Mouse (Mus musculus) liver, embryonic 14.5 days (tissue): ENCODE measurements around the gene Gm10447. TPM values are rescaled to one million over a fixed set of nuclear protein-coding genes. Genes with fewer than 3 reads are reported as not detected.

Experiments
- ATAC-seq: fragments of 200-750 bp; cut with Nextera tagmentation; 2 replicates; pipeline ENCODE4 v1.8.0; 2017; ENCODE audit warnings: moderate number of reproducible peaks, mild to moderate bottlenecking, moderate library complexity; ENCODE audit not compliant: insufficient read depth
- DNase-seq, 3 experiments: peaks; one replicate each; pipeline ENCODE4 v3.0.0-alpha.2; 2012 to 2013; ENCODE audit warnings: low read depth in 3 of 3, low spot score in 3 of 3
- H3K27ac ChIP-seq: fragments of 300-500 bp; sonication (generic); 2 replicates; pipeline ENCODE4 v1.5.1; 2014; ENCODE audit warnings: moderate library complexity, mild to moderate bottlenecking, control low read depth, inconsistent platforms
- H3K27me3 ChIP-seq: fragments of 300-500 bp; sonication (generic); 2 replicates; pipeline ENCODE4 v1.6.1; 2014; ENCODE audit warnings: mild to moderate bottlenecking, low read length, moderate library complexity; ENCODE audit not compliant: control insufficient read depth, insufficient read depth
- H3K36me3 ChIP-seq: fragments of 300-500 bp; sonication (generic); replicated peaks from 2 replicates; pipeline ENCODE4 v1.6.1; 2014; ENCODE audit warnings: low read depth; ENCODE audit not compliant: control insufficient read depth, insufficient read depth
- H3K4me1 ChIP-seq, 2 experiments: fragments of 200-500 bp in 1 of 2; fragments of 300-500 bp in 1 of 2; sonication (generic) in 1 of 2; replicated peaks; 2 replicates each; pipeline ENCODE4 v1.6.1; 2012 to 2014; ENCODE audit warnings: antibody characterized with exemption in 1 of 2, inconsistent platforms in 1 of 2, low read length in 1 of 2; ENCODE audit not compliant: control insufficient read depth in 2 of 2, insufficient read depth in 2 of 2
- H3K4me2 ChIP-seq: fragments of 300-500 bp; sonication (generic); 2 replicates; pipeline ENCODE4 v1.6.1; 2014; ENCODE audit warnings: low read depth, mild to moderate bottlenecking, control low read depth, moderate library complexity
- H3K4me3 ChIP-seq, 2 experiments: fragments of 200-500 bp in 1 of 2; fragments of 300-500 bp in 1 of 2; sonication (generic) in 1 of 2; 2 replicates each; pipeline ENCODE4 v1.5.1; 2012 to 2014; ENCODE audit warnings: low read depth in 2 of 2, low read length in 2 of 2, mild to moderate bottlenecking in 2 of 2, control low read depth in 1 of 2, inconsistent platforms in 1 of 2, moderate library complexity in 1 of 2; ENCODE audit not compliant: insufficient read depth in 1 of 2
- H3K9ac ChIP-seq: fragments of 300-500 bp; sonication (generic); replicated peaks from 2 replicates; pipeline ENCODE4 v1.6.1; 2014; ENCODE audit warnings: mild to moderate bottlenecking, control low read depth, moderate library complexity
- H3K9me3 ChIP-seq: fragments of 300-500 bp; sonication (generic); 2 replicates; pipeline ENCODE4 v1.6.1; 2016; ENCODE audit warnings: low read length, mixed read lengths; ENCODE audit not compliant: control insufficient read depth
- CTCF ChIP-seq: IDR thresholded peaks from 2 replicates; pipeline ENCODE4 v1.5.1; 2016; ENCODE audit warnings: antibody characterized with exemption, low read depth, control low read depth
- EP300 ChIP-seq: IDR thresholded peaks from 2 replicates; pipeline ENCODE4 v1.6.1; 2016; ENCODE audit warnings: antibody characterized with exemption, low read depth
- WGBS: fragments of 180-500 bp; shearing (Covaris S2); extraction: QIAGEN DNeasy Blood & Tissue Kit; methylation state at CpG from one replicate; pipeline ENCODE4 v1.1.7; 2014; ENCODE audit not compliant: insufficient replicate concordance; 5-methylcytosine and 5-hydroxymethylcytosine counted together
- polyA plus RNA-seq, 2 experiments: library from polyadenylated mRNA; depleted of rRNA in 1 of 2; stranded (reverse) in 1 of 2; unstranded in 1 of 2; fragments of >200 nt; fragmentation: Nextera tagmentation in 1 of 2; extraction: Ambion mirVana in 1 of 2; gene quantifications; 2 replicates each; pipeline versions ENCODE4 v1.2.1 to v1.2.3; 2012 to 2014

Gene Gm10447
- polyA plus RNA-seq, 2 experiments, result 0.19 TPM; not detected in 1

- peaks cover 9% of the 10 kb centered on the region for H3K27me3 ChIP-seq
- DNase-seq (no peak), ATAC-seq (no peak)
- H3K4me2 ChIP-seq, result no peak overlapping the region
- TF ChIP-seq CTCF (no peak), EP300 (no peak)
- H3K4me1 ChIP-seq, result peaks cover 2 to 6% of the 10 kb centered on the region in 2 experiments; a peak in 3 of 4 replicates
- WGBS, result 18% methylated on average over 8 of the region's 8 CpGs
- no peak overlapping the region for H3K27ac ChIP-seq
- H3K9ac ChIP-seq, result no peak overlapping the region
- no peak overlapping the region for H3K4me3 ChIP-seq
- no peaks in the 10 kb centered on the region for H3K36me3 ChIP-seq
- no peaks in the 10 kb centered on the region; the same call in 1 of the 2 replicates for H3K9me3 ChIP-seq
Observed at GRCm38 (mm10) chr11:53491954-53492401, 35.1 kb upstream of the Gm10447 start.

- Histone ChIP-seq H3K9me3 (no peaks in the 10 kb centered on the region; the same call in 1 of the 2 replicates), H3K36me3 (no peaks in the 10 kb centered on the region), H3K27me3 (peaks cover 14% of the 10 kb centered on the region), H3K27ac (no peak overlapping the region), H3K4me1 (peaks cover 7 to 8% of the 10 kb centered on the region in 2 experiments), H3K4me3 (no peak overlapping the region), H3K9ac (no peak overlapping the region), H3K4me2 (no peak overlapping the region)
- ATAC-seq (no peak), DNase-seq (no peak)
- 75% methylated on average over 9 of the region's 9 CpGs for WGBS
- TF ChIP-seq EP300 (no peak), CTCF (no peak)
Observed at GRCm38 (mm10) chr11:53489421-53489820, 32.5 kb upstream of the Gm10447 start.

- DNase-seq (no peak), ATAC-seq (no peak)
- peaks cover 14% of the 10 kb centered on the region for H3K27me3 ChIP-seq
- H3K9ac ChIP-seq, result no peak overlapping the region
- H3K9me3 ChIP-seq, result no peaks in the 10 kb centered on the region; the same call in 1 of the 2 replicates
- no peaks in the 10 kb centered on the region for H3K36me3 ChIP-seq
- no peak overlapping the region for H3K4me2 ChIP-seq
- WGBS, result 82% methylated on average over 5 of the region's 5 CpGs
- no peak overlapping the region for H3K27ac ChIP-seq
- TF ChIP-seq CTCF (peak; percentile 49), EP300 (no peak)
- H3K4me1 ChIP-seq, result peaks cover 11 to 12% of the 10 kb centered on the region in 2 experiments
- no peak overlapping the region for H3K4me3 ChIP-seq
Observed at GRCm38 (mm10) chr11:53489007-53489406, 32.1 kb upstream of the Gm10447 start.

- ATAC-seq, result no peak
- no peak for DNase-seq
- TF ChIP-seq CTCF, result no peak
- no peak for TF ChIP-seq EP300
- Histone ChIP-seq H3K4me2 (peak overlapping the region; percentile 30), H3K27ac (no peak overlapping the region), H3K36me3 (no peaks in the 10 kb centered on the region), H3K9ac (no peak overlapping the region), H3K4me3 (no peak overlapping the region), H3K9me3 (no peaks in the 10 kb centered on the region; the same call in 1 of the 2 replicates), H3K4me1 (peaks cover 27 to 28% of the 10 kb centered on the region in 2 experiments), H3K27me3 (peaks cover 14% of the 10 kb centered on the region)
- WGBS, result 9% methylated on average over 27 of the region's 27 CpGs
Observed at GRCm38 (mm10) chr11:53486822-53487594, 30.1 kb upstream of the Gm10447 start.

- Histone ChIP-seq H3K9me3 (no peaks in the 10 kb centered on the region; the same call in 1 of the 2 replicates), H3K36me3 (no peaks in the 10 kb centered on the region), H3K9ac (no peak overlapping the region), H3K4me3 (no peak overlapping the region), H3K4me1 (peaks cover 31% of the 10 kb centered on the region in 2 experiments), H3K27ac (no peak overlapping the region), H3K4me2 (no peak overlapping the region), H3K27me3 (peaks cover 14% of the 10 kb centered on the region)
- DNase-seq (no peak), ATAC-seq (no peak)
- TF ChIP-seq EP300, result no peak
- no peak for TF ChIP-seq CTCF
- whole genome bisulfite sequencing, result 66% methylated on average over 3 of the region's 3 CpGs
Observed at GRCm38 (mm10) chr11:53486351-53486750, 29.4 kb upstream of the Gm10447 start.
